Mouse (Mus musculus) B cell, adult 2 months (primary cell): ENCODE measurements around the gene Ahnak.
"Not testable (repeated sequence)": the region's sequence is repeated elsewhere in the genome, so short reads cannot be mapped to it uniquely, and the experiment has no call there.

Experiments
- DNase-seq, 2 experiments: peaks; one replicate each; pipeline ENCODE4 v3.0.0; 2022

Ahnak gene

GRCm38 (mm10) chr19:9101062-9101457, 112.0 kb downstream of the Ahnak start:
- DNase-seq, result no peak

- DNase-seq, result peak; percentile 36 to 44
Measured at GRCm38 (mm10) chr19:9103986-9104385, 114.9 kb downstream of the Ahnak start.

- DNase-seq, result no peak
Measured at GRCm38 (mm10) chr19:9105101-9105685, 116.1 kb downstream of the Ahnak start.

GRCm38 (mm10) chr19:9106096-9106495, 117.0 kb downstream of the Ahnak start:
- no peak for DNase-seq

GRCm38 (mm10) chr19:9106751-9107378, 117.8 kb downstream of the Ahnak start:
- DNase-seq, result no peak

- no peak for DNase-seq
Measured at GRCm38 (mm10) chr19:9107379-9107755, 118.3 kb downstream of the Ahnak start.

GRCm38 (mm10) chr19:9108536-9108935, 119.5 kb downstream of the Ahnak start:
- no peak for DNase-seq

- peak; percentile 69 to 74 for DNase-seq
Measured at GRCm38 (mm10) chr19:9110182-9110869, 121.2 kb downstream of the Ahnak start.

GRCm38 (mm10) chr19:9112043-9112442, 123.0 kb downstream of the Ahnak start:
- DNase-seq, result no peak

- no peak for DNase-seq
Measured at GRCm38 (mm10) chr19:9116268-9116667, 127.2 kb downstream of the Ahnak start.

GRCm38 (mm10) chr19:9117275-9117674, 128.2 kb downstream of the Ahnak start:
- DNase-seq, result no peak

- no peak for DNase-seq
Measured at GRCm38 (mm10) chr19:9119655-9120425, 130.8 kb downstream of the Ahnak start.

- no peak for DNase-seq
Measured at GRCm38 (mm10) chr19:9122390-9122789, 133.3 kb downstream of the Ahnak start.

- not testable (repeated sequence) for DNase-seq
Measured at GRCm38 (mm10) chr19:9123986-9124385, 134.9 kb downstream of the Ahnak start.
